Mouse (Mus musculus): ENCODE results near the gene Lhpp.

The Lhpp gene

DNA sequence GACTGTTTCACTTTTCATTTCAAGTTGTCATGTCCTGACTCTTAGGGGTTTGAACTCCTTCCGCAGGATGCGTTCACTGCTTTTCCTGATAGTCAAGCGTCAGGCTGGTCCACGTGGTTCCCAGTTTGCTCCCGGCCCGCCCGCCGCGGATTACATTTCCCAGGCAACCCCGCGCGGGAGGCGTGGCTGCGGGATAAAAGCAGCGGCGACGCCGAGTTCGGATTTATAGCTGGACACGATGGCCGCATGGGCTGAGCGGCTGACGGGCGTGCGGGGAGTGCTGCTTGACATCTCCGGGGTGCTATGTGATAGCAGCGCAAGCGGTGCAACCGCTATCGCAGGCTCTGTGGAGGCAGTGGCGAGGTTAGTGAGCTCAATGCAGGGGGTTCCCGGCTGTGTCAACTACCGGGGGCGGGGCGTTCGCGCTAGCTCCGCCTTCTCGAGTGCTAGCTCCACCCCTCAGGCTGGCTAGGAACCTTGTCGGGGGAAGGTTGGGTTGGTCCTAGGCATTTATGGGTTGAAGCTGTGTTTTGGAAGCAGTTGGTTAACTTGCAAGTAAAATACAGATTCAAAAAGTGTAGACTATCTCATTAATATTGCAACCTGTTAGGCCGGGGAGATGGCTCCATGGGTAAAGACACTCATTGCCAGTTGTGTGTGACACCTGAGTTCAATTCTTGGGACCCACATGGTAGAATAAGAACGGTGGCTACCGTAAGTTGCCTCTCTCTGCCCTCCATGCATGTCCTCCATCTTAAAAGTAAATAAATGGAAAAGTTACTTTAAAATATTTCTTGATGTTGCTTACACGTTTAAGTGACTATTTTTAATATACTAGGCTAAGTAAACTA, at the start of gene Lhpp:
Gene Lhpp (plus strand): TSS at position 171 of the 851 bp plus-strand sequence.
- DNase-seq (ENCODE audit: low spot score), result peak; percentile 76

DNA sequence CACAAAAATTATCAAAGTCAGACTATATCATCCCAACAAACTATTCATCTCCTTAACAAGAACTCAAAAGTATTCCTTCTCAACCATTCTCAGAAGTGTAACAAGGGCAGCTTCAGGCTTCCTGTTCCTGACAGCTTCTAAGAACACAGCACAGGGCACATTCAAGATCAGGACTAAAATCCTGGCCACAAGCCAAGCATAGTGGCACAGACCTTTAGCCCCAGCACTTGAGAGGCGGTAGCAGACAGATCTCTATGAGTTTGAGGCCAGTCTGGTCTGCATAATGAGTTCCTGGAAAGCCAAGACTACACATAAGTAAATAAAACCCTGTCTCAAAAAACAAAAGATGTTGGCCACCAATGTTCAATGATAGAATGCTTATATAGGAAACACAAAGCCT, 44.6 kb upstream of the Lhpp start:
- no peak for DNase-seq (ENCODE audit: low spot score)

DNA sequence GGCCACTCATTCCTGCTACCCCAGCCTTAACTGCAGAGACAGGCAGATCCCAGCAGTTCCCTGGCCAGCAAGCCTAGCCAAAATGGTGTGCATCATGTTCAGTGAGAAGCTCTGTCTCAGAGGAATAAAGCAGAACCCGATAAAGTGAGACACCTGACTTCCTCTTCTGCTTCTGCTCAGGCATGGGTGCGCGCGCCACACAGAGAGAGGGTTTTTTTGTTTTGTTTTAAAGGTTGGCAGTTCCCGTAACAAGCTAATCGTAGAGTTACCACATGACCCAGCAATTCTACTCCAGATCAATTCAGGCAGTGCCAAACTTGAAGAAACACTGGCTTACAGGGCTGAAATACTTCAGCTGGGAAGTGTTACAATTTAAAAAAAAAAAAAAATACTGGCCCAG, 41.6 kb upstream of the Lhpp start:
- DNase-seq (ENCODE audit: low spot score), result no peak

DNA sequence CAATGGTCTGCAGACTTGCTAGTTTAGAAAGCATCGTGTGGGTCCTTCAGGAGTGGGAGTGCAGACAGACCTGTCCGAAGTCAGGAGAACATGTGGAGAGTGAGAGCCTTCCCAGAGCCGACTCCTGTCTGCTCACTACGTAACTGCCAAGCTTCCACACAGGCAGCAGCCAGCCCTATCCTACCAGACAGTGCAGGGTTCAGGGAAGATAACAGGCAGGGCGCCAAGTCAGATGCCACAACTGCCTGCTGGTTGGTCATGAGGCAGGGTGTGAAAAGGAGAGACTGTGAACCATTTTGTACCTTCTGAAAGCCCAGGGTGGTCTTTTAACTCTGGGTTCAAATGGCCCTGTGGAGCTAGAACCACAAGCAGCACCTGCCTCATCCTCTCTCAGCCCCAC, 40.4 kb upstream of the Lhpp start:
- no peak for DNase-seq (ENCODE audit: low spot score)

DNA sequence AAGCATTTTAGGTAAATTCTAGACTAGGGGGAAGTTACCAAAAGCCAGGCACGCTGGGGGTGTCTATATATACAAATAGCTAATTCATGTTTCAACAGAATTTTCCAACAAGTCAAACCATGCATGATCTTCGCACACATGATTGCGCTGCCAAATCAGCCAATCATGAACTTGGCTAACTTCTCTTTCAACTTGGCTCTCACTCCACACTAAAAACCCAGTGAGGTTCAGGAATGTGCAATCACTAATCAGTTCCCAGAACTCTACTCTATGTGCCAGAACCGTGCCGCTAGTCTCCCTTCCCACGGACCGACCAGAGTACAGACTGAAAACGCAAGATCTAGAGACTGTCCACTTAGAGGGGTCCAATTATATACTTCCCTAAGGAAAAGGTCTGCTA, 39.0 kb upstream of the Lhpp start:
- no peak for DNase-seq (ENCODE audit: low spot score)

DNA sequence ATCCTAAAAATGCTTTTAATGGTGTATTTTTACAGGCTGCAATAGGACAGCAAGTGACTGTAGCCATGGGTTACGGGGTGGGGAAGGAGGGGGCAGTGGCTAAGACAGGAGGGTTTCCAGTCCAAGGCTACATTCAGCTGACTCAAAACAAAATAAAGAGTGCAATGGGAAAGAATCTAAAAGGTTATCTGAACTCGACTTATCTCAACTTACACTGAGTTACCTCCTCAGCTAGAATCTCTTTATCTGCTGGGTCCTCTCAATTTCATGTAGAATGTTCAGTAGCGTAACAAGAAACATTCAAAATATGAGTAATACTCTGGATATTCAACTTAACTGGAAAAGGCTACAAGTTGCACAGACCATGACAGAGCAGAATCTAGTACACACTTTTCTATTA, 37.7 kb upstream of the Lhpp start:
- no peak for DNase-seq (ENCODE audit: low spot score)

DNA sequence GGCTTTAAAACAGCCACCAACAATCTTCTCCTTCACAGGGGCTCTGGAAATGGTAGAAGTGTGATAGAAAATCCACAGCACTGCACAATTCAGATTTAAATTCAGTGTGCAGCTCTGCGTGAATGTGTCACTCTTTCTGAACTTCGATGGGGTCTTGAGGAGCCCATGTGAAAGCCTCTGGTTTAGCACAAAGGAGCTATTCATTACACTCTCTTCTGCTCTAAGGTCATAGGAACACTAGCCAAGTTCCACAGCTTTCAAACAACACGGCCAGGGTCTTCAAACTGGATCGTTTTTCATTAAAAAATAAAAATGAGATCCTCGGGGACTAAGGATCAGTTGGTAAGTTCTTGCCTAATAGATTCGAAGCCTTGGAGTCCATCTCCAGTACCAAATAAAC, 37.2 kb upstream of the Lhpp start:
- no peak for DNase-seq (ENCODE audit: low spot score)

DNA sequence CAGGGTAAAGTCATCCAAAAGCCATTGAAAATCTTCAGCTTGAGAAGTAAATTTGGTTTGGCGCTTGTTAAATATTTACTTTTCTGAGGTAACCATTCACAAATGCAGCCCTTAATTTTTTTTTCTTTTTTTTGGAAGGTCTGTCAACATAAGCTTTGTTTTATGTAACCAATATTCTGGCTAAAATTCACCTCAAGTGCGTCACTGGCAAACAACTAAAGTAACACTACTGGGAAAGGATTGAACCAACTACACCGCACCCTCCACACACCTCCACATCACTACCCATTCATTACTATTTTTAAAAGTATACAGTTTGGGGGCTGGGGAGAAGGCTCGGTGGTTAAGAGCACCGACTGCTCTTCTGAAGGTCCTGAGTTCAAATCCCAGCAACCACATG, 35.8 kb upstream of the Lhpp start:
- no peak for DNase-seq (ENCODE audit: low spot score)

DNA sequence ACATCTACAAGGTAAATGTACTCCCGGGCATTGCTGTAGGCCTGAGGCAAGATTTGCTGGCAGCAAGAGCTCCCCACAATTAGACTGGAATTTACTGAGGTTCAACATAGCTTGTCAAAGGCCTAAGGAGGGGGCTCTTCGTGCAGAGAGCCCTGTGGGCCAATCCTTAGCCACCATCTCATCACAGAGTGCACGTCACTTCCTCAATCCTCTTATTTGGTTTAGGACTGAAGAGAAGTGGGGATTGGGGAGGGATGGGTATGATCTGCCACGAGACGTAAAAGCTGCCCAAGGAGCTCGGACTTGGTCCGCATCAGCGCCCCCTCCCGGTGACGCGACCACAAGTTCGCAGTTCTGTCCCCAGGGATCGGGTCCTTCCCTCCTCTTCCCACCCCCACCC, 34.8 kb upstream of the Lhpp start:
- peak; percentile 79 for DNase-seq (ENCODE audit: low spot score)

DNA sequence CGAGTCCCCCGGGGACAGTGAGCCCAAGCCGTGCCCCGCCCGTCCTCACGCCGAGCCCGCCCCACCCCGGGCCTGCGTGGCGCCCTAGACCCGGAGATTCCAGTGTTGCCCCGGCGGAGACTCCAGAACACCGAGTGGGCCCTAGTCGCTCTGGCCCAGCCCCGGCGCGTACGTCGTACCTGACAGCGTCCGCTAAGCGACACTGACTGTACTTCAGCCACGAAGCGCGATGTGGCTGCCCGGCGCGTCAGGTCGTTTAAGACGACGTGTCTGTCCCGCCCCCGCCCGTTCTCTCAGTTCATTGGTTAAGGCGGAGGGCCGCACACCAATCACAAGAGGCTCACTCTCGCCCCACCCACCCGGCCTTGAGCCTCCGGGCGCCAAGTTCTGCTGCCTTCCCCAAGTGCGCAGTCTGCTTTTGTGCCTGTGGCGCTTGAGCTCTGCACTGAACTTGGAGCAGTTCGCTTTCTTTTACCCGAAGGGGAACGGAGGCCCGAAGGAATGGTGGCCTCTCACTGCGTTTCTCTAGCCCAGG, 34.3 kb upstream of the Lhpp start, which contains the start of gene Oat:
Gene Oat (minus strand): TSS at position 283 of the 535 bp plus-strand sequence.
- peak; percentile 80 for DNase-seq (ENCODE audit: low spot score)

DNA sequence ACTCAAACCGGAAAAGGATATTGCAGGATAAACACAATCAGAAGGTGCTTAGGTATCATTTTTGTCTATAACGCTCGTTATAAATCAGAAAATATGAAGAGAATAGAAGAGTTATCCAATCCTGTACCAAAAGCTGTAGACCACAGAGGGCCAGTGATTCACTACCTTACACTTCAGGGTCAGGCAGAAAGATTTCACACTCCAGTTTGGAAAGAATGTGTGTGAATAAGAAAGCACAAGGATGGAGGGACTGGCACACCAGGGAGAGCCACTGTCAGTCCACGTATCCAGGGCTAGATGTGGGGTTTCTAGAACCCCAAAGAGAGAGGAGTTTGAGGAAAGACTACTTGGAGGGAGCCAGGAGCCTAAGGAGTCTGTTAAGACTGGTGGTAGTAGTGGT, 33.5 kb upstream of the Lhpp start:
- DNase-seq (ENCODE audit: low spot score), result no peak

DNA sequence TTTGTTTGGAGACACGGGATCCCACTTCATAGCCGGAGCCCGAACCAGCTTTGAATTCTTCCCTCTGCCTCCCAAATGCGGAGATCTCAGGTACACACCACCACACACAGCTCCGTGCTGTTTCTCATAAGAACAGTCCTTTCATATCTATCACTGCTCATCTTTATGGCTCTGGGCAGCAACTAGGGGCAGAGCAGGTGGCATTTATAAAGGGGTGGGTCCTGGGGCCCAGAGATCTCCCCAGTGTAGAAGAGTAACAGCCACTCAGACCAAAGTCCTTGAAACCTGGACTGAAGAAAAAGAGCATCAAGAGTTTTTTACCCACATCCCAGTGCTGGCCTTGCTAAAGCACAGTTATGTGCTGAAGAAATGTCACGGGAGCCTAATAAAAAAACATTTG, 29.9 kb upstream of the Lhpp start:
- no peak for DNase-seq (ENCODE audit: low spot score)

DNA sequence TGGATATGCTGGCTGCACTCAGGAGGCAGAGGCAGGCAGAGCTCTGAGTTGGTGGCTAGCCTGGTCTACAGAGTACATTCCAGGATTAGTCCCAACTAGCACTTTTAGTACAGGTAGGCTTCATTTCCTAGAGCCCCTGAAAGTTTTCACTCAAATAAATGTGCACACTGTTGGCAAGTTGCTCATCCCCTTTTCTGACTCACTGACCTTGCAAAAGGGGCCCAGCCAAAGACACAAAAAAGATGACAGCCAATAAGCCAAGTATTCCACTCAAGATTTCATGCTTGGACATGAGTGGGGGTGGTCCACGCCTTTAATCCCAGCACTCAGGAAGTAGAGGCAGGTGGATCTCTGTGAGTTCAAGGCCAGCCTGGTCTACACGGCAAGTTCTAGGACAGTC, 29.0 kb upstream of the Lhpp start:
- DNase-seq (ENCODE audit: low spot score), result no peak

DNA sequence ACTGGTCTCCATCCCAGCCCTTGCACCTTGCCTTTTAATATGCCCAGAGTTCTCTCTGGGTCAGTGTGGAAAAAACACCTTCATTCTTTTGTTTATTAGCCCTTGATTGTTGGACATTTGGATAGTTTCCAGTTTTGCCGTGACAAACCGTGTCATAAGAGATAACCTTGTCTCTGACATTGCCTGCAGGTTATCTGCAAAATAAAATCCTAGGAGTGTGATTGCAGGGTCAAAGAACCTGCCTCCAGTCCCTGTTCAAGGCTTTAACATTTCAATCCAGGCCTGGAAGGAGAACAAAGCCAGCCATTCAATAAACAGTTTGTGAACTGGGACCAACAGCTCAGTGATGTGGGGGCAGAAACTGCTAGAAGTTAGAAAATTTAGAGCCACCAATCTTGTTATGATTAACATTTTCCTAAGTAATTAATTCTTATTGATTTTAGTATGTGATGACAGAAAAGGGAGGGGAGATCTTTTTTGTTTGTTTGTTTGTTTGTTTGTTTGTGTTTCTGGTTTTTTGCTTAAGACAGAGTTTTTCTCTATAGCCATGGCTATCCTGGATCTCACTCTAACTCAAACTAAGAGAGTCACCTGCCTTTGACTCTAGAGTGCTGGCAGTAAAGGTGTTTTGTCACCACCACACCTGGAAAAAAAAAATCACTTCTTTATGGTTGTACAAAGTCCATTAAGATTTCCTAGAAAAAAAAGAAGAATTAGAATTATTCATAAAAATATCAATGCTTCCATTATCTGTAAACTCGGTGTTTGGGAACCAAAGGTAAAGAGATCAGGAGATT, 24.5 kb upstream of the Lhpp start:
- DNase-seq (ENCODE audit: low spot score), result no peak

DNA sequence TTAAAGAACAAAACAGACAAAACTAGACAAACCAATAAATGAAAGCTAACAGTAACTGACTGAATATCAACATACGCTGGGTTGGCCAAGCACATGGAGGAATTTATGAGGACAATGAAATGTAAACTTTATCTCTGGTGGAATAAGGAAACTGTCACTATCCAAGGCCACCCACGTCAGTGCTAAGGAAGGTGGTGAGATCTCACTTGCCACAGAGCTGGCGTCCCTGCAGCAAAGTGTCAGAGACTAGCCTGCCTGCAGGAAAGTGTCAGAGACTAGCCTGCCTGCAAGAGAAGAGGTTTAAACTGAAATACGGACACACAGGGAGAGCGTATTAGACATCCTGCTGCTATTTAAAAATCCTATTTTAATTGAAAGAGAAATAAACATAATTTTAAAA, 23.3 kb upstream of the Lhpp start:
- no peak for DNase-seq (ENCODE audit: low spot score)

DNA sequence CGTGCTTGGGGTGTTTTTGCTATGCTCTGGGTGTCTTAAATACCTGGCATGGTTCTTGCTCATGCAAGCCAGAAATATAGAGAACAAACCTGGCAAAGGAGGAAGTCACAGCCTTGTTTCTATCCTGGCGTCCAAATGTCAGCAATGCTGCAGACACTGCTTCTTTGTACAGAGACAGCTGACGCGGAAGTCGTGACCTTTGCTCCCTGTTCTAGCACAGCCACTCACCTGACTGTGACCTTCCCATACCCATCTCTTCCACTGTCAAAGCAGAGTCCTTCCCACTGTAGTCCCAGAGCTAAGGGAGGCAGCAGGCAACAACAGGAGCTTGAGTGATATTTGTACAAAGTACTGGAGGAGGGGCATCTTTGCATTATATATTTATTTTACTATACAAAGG, 20.8 kb upstream of the Lhpp start:
- DNase-seq (ENCODE audit: low spot score), result no peak

DNA sequence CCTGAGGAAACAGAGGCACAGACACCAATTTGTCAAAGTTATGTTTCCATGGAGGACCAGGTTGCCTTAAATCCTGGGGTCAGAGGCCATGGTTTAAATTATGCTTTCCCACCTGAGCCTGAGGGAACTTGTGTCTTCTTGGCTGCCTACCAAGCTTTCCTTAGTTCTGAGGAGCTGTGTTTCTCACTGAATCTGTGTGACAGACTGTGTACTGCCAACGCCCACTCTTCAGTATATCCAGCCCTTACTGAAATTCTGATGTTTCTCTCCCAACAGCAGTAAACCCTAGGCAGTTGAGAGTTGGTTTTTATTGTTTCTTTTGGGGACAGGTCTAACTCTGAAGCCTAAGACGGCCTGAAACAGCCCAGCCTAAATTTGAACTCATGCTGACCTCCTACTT, 16.7 kb upstream of the Lhpp start:
- DNase-seq (ENCODE audit: low spot score), result no peak

DNA sequence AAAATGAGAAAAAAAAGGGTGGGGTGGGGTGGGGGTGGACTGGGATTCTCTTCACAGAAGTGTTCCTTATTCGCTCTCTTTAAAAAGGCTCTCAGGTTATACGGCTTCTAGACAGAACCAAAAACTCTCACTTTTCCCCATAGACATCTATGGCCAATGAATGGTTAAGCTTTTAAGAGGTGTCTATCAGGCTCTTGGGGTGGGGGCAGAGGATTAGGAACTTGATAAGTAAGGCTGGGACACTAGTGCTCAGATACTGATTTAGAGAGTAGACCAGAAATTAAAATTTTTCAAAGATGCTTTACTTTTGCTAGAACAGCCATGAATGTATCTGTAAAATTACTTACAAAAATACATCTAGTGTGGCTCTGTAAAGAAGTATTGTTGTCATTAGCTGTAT, 16.1 kb upstream of the Lhpp start:
- no peak for DNase-seq (ENCODE audit: low spot score)

DNA sequence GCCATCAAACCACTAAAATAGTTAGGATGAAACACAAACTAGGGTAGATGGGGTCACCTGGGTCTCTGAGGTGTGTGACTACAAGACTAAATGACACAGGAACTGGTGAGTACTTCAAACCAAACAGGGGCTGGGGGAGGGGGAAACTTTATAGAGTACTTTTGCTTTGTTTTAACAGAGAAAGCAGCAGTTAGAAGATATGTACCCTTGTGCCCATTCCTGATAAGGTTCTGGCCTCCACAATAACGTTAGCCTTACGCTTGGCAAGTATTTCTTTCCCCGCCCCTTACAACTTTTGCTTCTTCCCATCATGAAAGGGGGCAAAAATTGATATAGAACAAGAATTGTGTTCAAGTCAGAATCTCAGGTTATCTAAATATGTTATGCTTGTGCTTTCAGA, 14.7 kb upstream of the Lhpp start:
- no peak for DNase-seq (ENCODE audit: low spot score)

DNA sequence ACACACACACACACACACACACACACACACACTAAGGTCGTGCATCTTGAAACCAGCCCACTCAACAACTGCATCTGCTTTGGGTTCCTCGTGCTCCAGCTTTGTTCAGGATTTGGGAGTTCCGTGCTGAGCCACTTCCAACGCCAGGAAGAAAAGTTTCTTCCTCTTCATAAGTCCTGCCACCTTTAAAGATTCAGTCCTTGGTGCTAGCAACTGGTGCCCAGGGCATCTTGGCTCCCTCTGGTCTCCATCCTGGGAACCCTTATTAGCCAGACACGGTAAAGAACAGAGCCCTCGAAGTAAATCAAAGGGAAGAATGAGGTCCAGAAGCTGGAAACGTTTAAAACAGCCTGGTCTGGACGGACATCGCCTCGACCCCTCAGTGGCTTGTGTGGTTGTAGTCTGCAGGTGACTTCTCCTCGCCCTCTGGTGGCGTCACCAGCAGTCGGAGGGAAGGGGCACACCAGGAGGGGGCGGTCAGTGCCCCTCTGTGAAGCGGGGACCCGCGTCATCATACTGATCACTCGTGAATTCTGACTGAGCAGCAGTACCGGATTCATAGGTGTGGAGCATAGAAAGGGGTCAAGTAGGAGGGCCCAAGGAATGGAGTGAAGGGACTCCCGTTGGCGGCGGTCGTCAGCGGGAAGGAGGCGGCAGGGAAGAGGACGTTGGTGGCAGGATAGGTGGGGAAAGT, 13.7 kb upstream of the Lhpp start:
- DNase-seq (ENCODE audit: low spot score), result no peak

DNA sequence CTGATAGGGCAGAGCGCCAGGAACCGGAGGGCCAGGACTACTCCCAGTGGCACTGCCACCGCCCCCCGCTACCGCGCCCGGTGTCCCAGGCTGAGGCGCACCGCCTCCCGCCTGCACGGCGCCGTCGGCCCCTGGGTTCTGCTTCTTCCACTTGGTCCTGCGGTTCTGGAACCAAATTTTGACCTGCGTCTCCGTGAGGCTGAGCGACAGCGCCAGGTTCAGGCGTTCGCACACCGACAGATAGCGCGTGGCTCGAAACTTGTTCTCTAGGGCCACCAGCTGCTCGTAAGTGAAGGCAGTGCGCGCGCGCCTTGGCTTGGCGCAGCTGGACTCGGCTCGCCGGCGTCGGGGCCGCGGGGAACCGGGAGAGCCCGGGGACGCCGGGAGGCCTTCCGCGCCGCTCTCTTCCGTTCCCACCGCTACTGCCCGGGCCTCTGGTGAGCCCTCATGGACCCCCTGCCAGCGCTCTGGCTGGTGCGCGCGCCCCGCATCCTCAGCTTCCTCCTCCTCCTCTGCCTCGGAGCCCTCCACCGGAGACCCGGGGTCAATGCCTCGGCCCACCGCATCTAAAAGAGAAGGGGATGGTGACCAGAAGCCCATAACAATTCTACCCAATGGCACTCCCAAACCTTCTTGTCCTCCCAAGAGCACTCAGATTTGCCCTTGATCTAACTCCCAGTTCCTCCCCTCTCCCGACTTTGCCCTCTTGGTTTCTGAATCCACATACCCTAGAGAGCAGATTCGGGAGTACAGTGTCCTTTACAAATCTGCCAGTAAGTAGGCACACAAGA, 13.0 kb upstream of the Lhpp start:
- DNase-seq (ENCODE audit: low spot score), result no peak

Data from urinary bladder, postnatal 25 days (tissue).